Mouse (Mus musculus): ENCODE measurements around the gene Glrx3. TPM values are rescaled to one million over a fixed set of nuclear protein-coding genes. Genes with fewer than 3 reads are reported as not detected.
A peak's percentile ranks its signal among the peaks of the same experiment; 100 is the strongest.

Gene Glrx3
- 288 and 313 TPM in 2 replicates for polyA plus RNA-seq (2016; fragmentation: Nextera tagmentation; extraction: Ambion mirVana)

GRCm38 (mm10) chr7:137437440-137438178, at the start of gene Glrx3:
Gene Glrx3 (plus strand): TSS chr7:137437614.
- Histone ChIP-seq H3K36me3 (no peaks in the 10 kb centered on the region), H3K4me2 (replicated peaks) (peak within 1 kb of the TSS; percentile 61), H3K9me3 (no peaks in the 10 kb centered on the region), H3K27me3 (replicated peaks) (no peaks in the 10 kb centered on the region), H3K4me3 (peak within 1 kb of the TSS; percentile 95), H3K4me1 (peaks cover 7% of the 10 kb centered on the region), H3K9ac (peak within 1 kb of the TSS; percentile 94), H3K27ac (peak within 1 kb of the TSS; percentile 80)
- ATAC-seq (ENCODE audit: low FRiP score, low read depth) = peak; percentile 95
- WGBS = under 1% methylated on average over 67 of the region's 69 CpGs

DNA sequence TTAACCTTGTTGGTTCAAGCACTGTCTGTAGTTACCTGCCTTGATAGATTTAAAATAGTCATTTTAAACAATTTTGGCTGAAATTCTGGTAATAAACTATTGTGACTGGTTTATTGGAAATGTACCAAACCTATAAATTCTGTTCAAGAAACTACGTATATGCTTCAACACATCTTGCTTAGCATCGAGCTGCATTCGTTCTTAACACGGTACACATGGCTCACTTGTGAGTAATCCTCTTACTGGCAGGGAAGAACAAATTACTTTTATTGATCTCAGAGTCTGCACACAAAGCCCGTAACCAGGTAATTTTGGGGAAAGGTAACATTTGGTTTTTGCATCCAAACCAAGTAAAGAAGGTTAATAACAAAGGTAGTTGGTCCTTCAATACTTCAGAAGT, 49.6 kb upstream of the Glrx3 start:
- Histone ChIP-seq H3K36me3 (no peaks in the 10 kb centered on the region), H3K9ac (no peak overlapping the region), H3K4me1 (no peaks in the 10 kb centered on the region), H3K9me3 (peaks cover 3% of the 10 kb centered on the region; the same call in 1 of the 2 replicates), H3K27ac (no peak overlapping the region), H3K4me3 (no peak overlapping the region), H3K27me3 (replicated peaks) (no peaks in the 10 kb centered on the region), H3K4me2 (replicated peaks) (no peak overlapping the region)
- ATAC-seq (ENCODE audit: low FRiP score, low read depth) = no peak
- WGBS = 91% methylated on average over 5 of the region's 5 CpGs

- no peaks in the 10 kb centered on the region for H3K4me1 ChIP-seq
- H3K9me3 ChIP-seq = peaks cover 3% of the 10 kb centered on the region; the same call in 1 of the 2 replicates
- ATAC-seq (ENCODE audit: low FRiP score, low read depth) = no peak
- no peak overlapping the region for H3K27ac ChIP-seq
- no peak overlapping the region for H3K4me2 ChIP-seq (replicated peaks)
- no peak overlapping the region for H3K9ac ChIP-seq
- no peaks in the 10 kb centered on the region for H3K27me3 ChIP-seq (replicated peaks)
- WGBS = 92% methylated on average over 4 of the region's 4 CpGs
- 0 out of 2 replicates have a peak, but pooled peaks cover 3% of the 10 kb centered on the region for H3K36me3 ChIP-seq
- H3K4me3 ChIP-seq = no peak overlapping the region
Observed at GRCm38 (mm10) chr7:137395421-137395820, 42.0 kb upstream of the Glrx3 start.

GRCm38 (mm10) chr7:137397361-137397910, 40.0 kb upstream of the Glrx3 start:
- no peak overlapping the region for H3K4me2 ChIP-seq (replicated peaks)
- no peak overlapping the region for H3K4me3 ChIP-seq
- WGBS = 96% methylated on average over 8 of the region's 8 CpGs
- H3K9me3 ChIP-seq = 0 out of 2 replicates have a peak, but pooled peaks cover 8% of the 10 kb centered on the region
- no peaks in the 10 kb centered on the region for H3K4me1 ChIP-seq
- H3K36me3 ChIP-seq = 0 out of 2 replicates have a peak, but pooled peaks cover 3% of the 10 kb centered on the region
- no peak overlapping the region for H3K9ac ChIP-seq
- H3K27me3 ChIP-seq (replicated peaks) = no peaks in the 10 kb centered on the region
- no peak overlapping the region for H3K27ac ChIP-seq
- ATAC-seq (ENCODE audit: low FRiP score, low read depth) = no peak

- no peak overlapping the region for H3K4me3 ChIP-seq
- H3K27me3 ChIP-seq (replicated peaks) = no peaks in the 10 kb centered on the region
- no peak for ATAC-seq (ENCODE audit: low FRiP score, low read depth)
- H3K36me3 ChIP-seq = 0 out of 2 replicates have a peak, but pooled peaks cover 3% of the 10 kb centered on the region
- H3K4me1 ChIP-seq = no peaks in the 10 kb centered on the region
- 95% methylated on average over 4 of the region's 4 CpGs for WGBS
- no peak overlapping the region for H3K27ac ChIP-seq
- H3K9ac ChIP-seq = no peak overlapping the region
- H3K4me2 ChIP-seq (replicated peaks) = no peak overlapping the region
- 0 out of 2 replicates have a peak, but pooled peaks cover 8% of the 10 kb centered on the region for H3K9me3 ChIP-seq
Observed at GRCm38 (mm10) chr7:137398973-137399372, 38.4 kb upstream of the Glrx3 start.

- Histone ChIP-seq H3K27ac (no peak overlapping the region), H3K9me3 (0 out of 2 replicates have a peak, but pooled peaks cover 8% of the 10 kb centered on the region), H3K4me3 (no peak overlapping the region), H3K27me3 (replicated peaks) (no peaks in the 10 kb centered on the region), H3K9ac (no peak overlapping the region), H3K36me3 (no peaks in the 10 kb centered on the region), H3K4me1 (no peaks in the 10 kb centered on the region), H3K4me2 (replicated peaks) (no peak overlapping the region)
- 80% methylated on average over 2 of the region's 2 CpGs for WGBS
- ATAC-seq (ENCODE audit: low FRiP score, low read depth) = no peak
Observed at GRCm38 (mm10) chr7:137404146-137404545, 33.3 kb upstream of the Glrx3 start.

GRCm38 (mm10) chr7:137407428-137408058, 29.9 kb upstream of the Glrx3 start:
- 85% methylated on average over 1 of the region's 1 CpGs for WGBS
- Histone ChIP-seq H3K9ac (no peak overlapping the region), H3K9me3 (no peaks in the 10 kb centered on the region), H3K27ac (no peak overlapping the region), H3K4me1 (no peaks in the 10 kb centered on the region), H3K27me3 (replicated peaks) (no peaks in the 10 kb centered on the region), H3K4me3 (no peak overlapping the region), H3K4me2 (replicated peaks) (no peak overlapping the region), H3K36me3 (no peaks in the 10 kb centered on the region)
- ATAC-seq (ENCODE audit: low FRiP score, low read depth) = no peak

- no peaks in the 10 kb centered on the region for H3K9me3 ChIP-seq
- H3K27me3 ChIP-seq (replicated peaks) = no peaks in the 10 kb centered on the region
- peak within 1 kb of the TSS; percentile 62 for H3K4me2 ChIP-seq (replicated peaks)
- H3K9ac ChIP-seq = peak within 1 kb of the TSS; percentile 70
- H3K27ac ChIP-seq = 0 out of 2 replicates have a peak within 1 kb of the TSS, but pooled peaks have one; percentile 62
- whole genome bisulfite sequencing = under 1% methylated on average over 62 of the region's 63 CpGs
- H3K4me3 ChIP-seq = peak within 1 kb of the TSS; percentile 83
- ATAC-seq (ENCODE audit: low FRiP score, low read depth) = peak; percentile 100
- no peaks in the 10 kb centered on the region for H3K4me1 ChIP-seq
- H3K36me3 ChIP-seq = no peaks in the 10 kb centered on the region
Observed at GRCm38 (mm10) chr7:137410337-137411197, 26.8 kb upstream of the Glrx3 start, which contains the start of gene 9430038I01Rik. Gene 9430038I01Rik (minus strand): TSS chr7:137410762.

GRCm38 (mm10) chr7:137414710-137415109, 22.7 kb upstream of the Glrx3 start:
- Histone ChIP-seq H3K27ac (no peak overlapping the region), H3K9ac (no peak overlapping the region), H3K36me3 (no peaks in the 10 kb centered on the region), H3K27me3 (replicated peaks) (no peaks in the 10 kb centered on the region), H3K4me1 (no peaks in the 10 kb centered on the region), H3K9me3 (no peaks in the 10 kb centered on the region), H3K4me2 (replicated peaks) (no peak overlapping the region), H3K4me3 (no peak overlapping the region)
- ATAC-seq (ENCODE audit: low FRiP score, low read depth) = no peak
- WGBS = 92% methylated on average over 8 of the region's 8 CpGs

GRCm38 (mm10) chr7:137420550-137420949, 16.9 kb upstream of the Glrx3 start:
- no peak overlapping the region for H3K4me3 ChIP-seq
- H3K9me3 ChIP-seq = no peaks in the 10 kb centered on the region
- H3K27ac ChIP-seq = no peak overlapping the region
- no peak overlapping the region for H3K9ac ChIP-seq
- no peak for ATAC-seq (ENCODE audit: low FRiP score, low read depth)
- no peaks in the 10 kb centered on the region for H3K27me3 ChIP-seq (replicated peaks)
- 95% methylated on average over 2 of the region's 2 CpGs for WGBS
- H3K4me2 ChIP-seq (replicated peaks) = no peak overlapping the region
- H3K4me1 ChIP-seq = no peaks in the 10 kb centered on the region
- H3K36me3 ChIP-seq = no peaks in the 10 kb centered on the region

DNA sequence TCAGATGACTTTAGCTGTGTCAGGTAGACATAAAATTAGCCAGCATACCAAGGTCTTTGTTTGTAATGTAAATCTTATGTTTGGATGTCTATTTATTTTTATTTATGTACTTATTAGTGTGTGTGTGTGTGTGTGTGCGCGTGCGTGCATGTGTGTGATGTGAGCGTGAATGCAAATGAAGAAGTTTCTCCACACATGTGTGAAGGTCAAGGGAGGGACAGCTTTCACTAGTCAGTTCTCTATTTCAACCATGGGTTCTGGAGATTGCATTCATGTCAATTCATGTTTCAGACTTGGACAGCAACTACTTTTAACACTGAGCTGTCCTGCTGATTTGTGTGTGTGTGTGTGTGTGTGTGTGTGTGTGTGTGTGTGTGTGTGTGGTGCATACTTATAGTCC, 16.2 kb upstream of the Glrx3 start:
- no peak overlapping the region for H3K4me3 ChIP-seq
- no peaks in the 10 kb centered on the region for H3K9me3 ChIP-seq
- H3K9ac ChIP-seq = no peak overlapping the region
- no peak overlapping the region for H3K27ac ChIP-seq
- no peaks in the 10 kb centered on the region for H3K4me1 ChIP-seq
- no peaks in the 10 kb centered on the region for H3K36me3 ChIP-seq
- ATAC-seq (ENCODE audit: low FRiP score, low read depth) = no peak
- no peak overlapping the region for H3K4me2 ChIP-seq (replicated peaks)
- H3K27me3 ChIP-seq (replicated peaks) = no peaks in the 10 kb centered on the region
- 91% methylated on average over 4 of the region's 4 CpGs for WGBS
